Mouse (Mus musculus): ENCODE measurements around the gene Hspa4.
"Not testable (repeated sequence)": the region's sequence is repeated elsewhere in the genome, so short reads cannot be mapped to it uniquely, and the experiment has no call there.

DNA sequence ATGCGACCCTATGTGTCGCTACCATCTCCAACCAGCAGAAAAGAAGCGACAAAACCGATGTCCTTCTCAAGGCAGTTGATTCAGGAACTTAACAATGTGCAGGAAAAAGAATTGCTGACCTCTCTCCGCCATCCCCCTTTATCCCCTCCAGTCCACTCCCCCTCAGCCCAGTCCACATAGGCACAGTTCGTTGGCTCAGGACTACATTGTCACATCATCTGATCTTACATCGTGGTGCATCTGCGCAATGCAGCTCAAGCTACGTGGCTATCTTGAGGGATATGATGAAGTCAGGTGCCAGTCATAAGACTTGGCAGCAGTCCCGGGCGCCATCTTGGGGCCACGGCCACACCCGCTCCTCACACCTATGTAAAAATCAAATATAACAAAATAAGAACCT, 19.6 kb upstream of the Hspa4 start:
- TF ChIP-seq ZC3H11A (IDR thresholded peaks at IDR 0.05; ENCODE audit: low read depth, low read length); MAFK (IDR thresholded peaks at IDR 0.05; ENCODE audit: borderline replicate concordance, low read depth, low read length); CTCF (IDR thresholded peaks at IDR 0.05 in 2 of 3, conservative IDR thresholded peaks at IDR 0.05 in 1 of 3; ENCODE audit: control insufficient read depth in 1 of 3, insufficient read depth in 1 of 3, low read depth in 2 of 3, low read length in 3 of 3, poor library complexity in 1 of 3, severe bottlenecking in 1 of 3); ZKSCAN1 (IDR thresholded peaks at IDR 0.05; ENCODE audit: low read depth, low read length); JUND (IDR thresholded peaks at IDR 0.05; ENCODE audit: low read depth, low read length): not testable (repeated sequence)
- TF ChIP-seq EP300 (IDR thresholded peaks at IDR 0.05; ENCODE audit: low read depth in 1 of 2, low read length in 2 of 2), result peak; percentile 14 to 75; a peak in 3 of 4 replicates
- 0 out of 2 replicates have a peak, but pooled peaks have one; percentile 52 for TF ChIP-seq E2F4 (IDR thresholded peaks at IDR 0.05; ENCODE audit: borderline replicate concordance, low read depth, low read length)
- peak; percentile 71 to 72 for TF ChIP-seq POLR2A (IDR thresholded peaks at IDR 0.05; ENCODE audit: control insufficient read depth in 1 of 2, insufficient read depth in 1 of 2, low read depth in 1 of 2, low read length in 2 of 2, poor library complexity in 1 of 2)
- TF ChIP-seq ZMIZ1 (IDR thresholded peaks at IDR 0.05; ENCODE audit: low read depth, low read length), result peak; percentile 67; the same call in 1 of the 2 replicates
- peak; percentile 72 for TF ChIP-seq TBP (IDR thresholded peaks at IDR 0.05; ENCODE audit: low read depth, low read length)
